Mouse (Mus musculus) heart, postnatal 0 days (tissue): ENCODE measurements at regions not wholly inside any gene's neighbourhood (a gene's known extent, or its start where the extent isn't known, plus 50 kb on each side); places are given as distances from the start of the nearest gene placed in this dataset.

Experiments
- ATAC-seq: fragments of 200-750 bp; cut with Nextera tagmentation; 2 replicates; pipeline ENCODE4 v1.8.0; 2017; ENCODE audit warnings: low read depth, moderate number of reproducible peaks, moderate library complexity; ENCODE audit not compliant: insufficient read depth
- DNase-seq: peaks from one replicate; pipeline ENCODE4 v3.0.0-alpha.2; 2016; ENCODE audit warnings: low spot score
- H3K27ac ChIP-seq: fragments of 300-500 bp; sonication (generic); 2 replicates; pipeline ENCODE4 v1.5.1; 2014; ENCODE audit warnings: low read depth, mild to moderate bottlenecking
- H3K27me3 ChIP-seq: fragments of 300-500 bp; sonication (generic); 2 replicates; pipeline ENCODE4 v1.6.1; 2014; ENCODE audit warnings: low read length, mixed read lengths; ENCODE audit not compliant: control insufficient read depth, insufficient read depth
- H3K36me3 ChIP-seq: fragments of 300-500 bp; sonication (generic); replicated peaks from 2 replicates; pipeline ENCODE4 v1.6.1; 2014; ENCODE audit warnings: low read length, mixed read lengths; ENCODE audit not compliant: control insufficient read depth, insufficient read depth
- H3K4me1 ChIP-seq: fragments of 300-500 bp; sonication (generic); 2 replicates; pipeline ENCODE4 v1.6.1; 2014; ENCODE audit warnings: antibody characterized with exemption; ENCODE audit not compliant: control insufficient read depth, insufficient read depth
- H3K4me2 ChIP-seq: fragments of 300-500 bp; sonication (generic); 2 replicates; pipeline ENCODE4 v1.6.1; 2014; ENCODE audit warnings: low read depth, mild to moderate bottlenecking, low read length, moderate library complexity
- H3K4me3 ChIP-seq: fragments of 300-500 bp; sonication (generic); 2 replicates; pipeline ENCODE4 v1.5.1; 2014; ENCODE audit warnings: low read depth, low read length
- H3K9ac ChIP-seq: fragments of 300-500 bp; sonication (generic); replicated peaks from 2 replicates; pipeline ENCODE4 v1.6.1; 2014; ENCODE audit warnings: low read depth, low read length, mixed read lengths
- H3K9me3 ChIP-seq: fragments of 300-500 bp; sonication (generic); replicated peaks from 2 replicates; pipeline ENCODE4 v1.6.1; 2016; ENCODE audit warnings: low read length; ENCODE audit not compliant: control insufficient read depth
- CTCF ChIP-seq: IDR thresholded peaks from 2 replicates; pipeline ENCODE4 v1.5.1; 2016; ENCODE audit warnings: antibody characterized with exemption, control low read depth, low read depth
- EP300 ChIP-seq: IDR thresholded peaks from 2 replicates; pipeline ENCODE4 v1.6.1; 2016; ENCODE audit warnings: antibody characterized with exemption, low read depth
- WGBS: fragments of 180-500 bp; shearing (Covaris S2); extraction: QIAGEN DNeasy Blood & Tissue Kit; methylation state at CpG from one replicate; pipeline ENCODE4 v1.1.7; 2014; 5-methylcytosine and 5-hydroxymethylcytosine counted together

- Histone ChIP-seq H3K27me3 (no peaks in the 10 kb centered on the region), H3K4me2 (no peak overlapping the region), H3K9ac (no peak overlapping the region), H3K27ac (no peak overlapping the region), H3K4me3 (no peak overlapping the region), H3K4me1 (no peaks in the 10 kb centered on the region), H3K36me3 (no peaks in the 10 kb centered on the region), H3K9me3 (no peaks in the 10 kb centered on the region)
- no peak for ATAC-seq
- DNase-seq = no peak
- 71% methylated on average over 4 of the region's 4 CpGs for WGBS
- TF ChIP-seq EP300 (no peak), CTCF (no peak)
Observed at GRCm38 (mm10) chr1:125501964-125502517, 58.4 kb upstream of the Slc35f5 start.

GRCm38 (mm10) chr1:125503878-125504277 is 56.5 kb upstream of the Slc35f5 start:
- H3K4me1 ChIP-seq = no peaks in the 10 kb centered on the region
- H3K27ac ChIP-seq = no peak overlapping the region
- DNase-seq = no peak
- no peak overlapping the region for H3K4me2 ChIP-seq
- H3K9ac ChIP-seq = no peak overlapping the region
- 85% methylated on average over 4 of the region's 4 CpGs for WGBS
- no peak overlapping the region for H3K4me3 ChIP-seq
- H3K9me3 ChIP-seq = no peaks in the 10 kb centered on the region
- H3K36me3 ChIP-seq = no peaks in the 10 kb centered on the region
- no peak for TF ChIP-seq CTCF
- no peak for TF ChIP-seq EP300
- H3K27me3 ChIP-seq = no peaks in the 10 kb centered on the region
- no peak for ATAC-seq

- ATAC-seq = no peak
- 71% methylated on average over 4 of the region's 5 CpGs for WGBS
- Histone ChIP-seq H3K9me3 (no peaks in the 10 kb centered on the region), H3K9ac (no peak overlapping the region), H3K4me1 (no peaks in the 10 kb centered on the region), H3K27me3 (no peaks in the 10 kb centered on the region), H3K4me3 (no peak overlapping the region), H3K4me2 (no peak overlapping the region), H3K36me3 (no peaks in the 10 kb centered on the region), H3K27ac (no peak overlapping the region)
- DNase-seq = no peak
- no peak for TF ChIP-seq EP300
- no peak for TF ChIP-seq CTCF
Observed at GRCm38 (mm10) chr1:125507786-125508514, 52.4 kb upstream of the Slc35f5 start.

- Histone ChIP-seq H3K27me3 (no peaks in the 10 kb centered on the region), H3K4me2 (no peak overlapping the region), H3K27ac (no peak overlapping the region), H3K9ac (no peak overlapping the region), H3K4me1 (no peaks in the 10 kb centered on the region), H3K4me3 (no peak overlapping the region), H3K9me3 (no peaks in the 10 kb centered on the region), H3K36me3 (no peaks in the 10 kb centered on the region)
- peak; percentile 20 for ATAC-seq
- WGBS = 66% methylated on average over 5 of the region's 5 CpGs
- TF ChIP-seq CTCF = no peak
- no peak for TF ChIP-seq EP300
- no peak for DNase-seq
Observed at GRCm38 (mm10) chr1:125508594-125509257, 51.7 kb upstream of the Slc35f5 start.
